Comparison of ENCODE assay signal across 30 mouse cellular contexts in genomic region chr11:78353081-78353480, GRCm38 (mm10). TPM values are rescaled to one million over a fixed set of nuclear protein-coding genes. Genes with fewer than 3 reads are reported as not detected.
DNase-seq lines count a peak whose midpoint lies in the region; ATAC-seq and TF ChIP-seq lines count a peak whose summit lies in the region.
"Had no signal": no experiment of that assay in that cellular context is flagged by ENCODE, and none has a peak within 500 bp of the region (broad histone marks: within the 10 kb centered on the region; RNA-seq: fewer than 3 reads in every experiment).

No protein-coding gene starts in this region.

- no peak for TF ChIP-seq POLR2A in thymus, adult 2 months (IDR thresholded peaks at IDR 0.05; ENCODE audit: control insufficient read depth, extremely low read depth, insufficient read depth, low read length, poor library complexity)

- DNase-seq in CD4-positive, CD25-positive, alpha-beta regulatory T cell, adult 2 months (ENCODE audit: low read depth, low spot score): peak; percentile 22
- DNase-seq in 416B (ENCODE audit: low read depth): peak; percentile 58
- peak; percentile 63 for DNase-seq in MEL-GATA-1-ER (ENCODE audit: extremely low read depth, low read depth)
- DNase-seq in thymus, adult 2 months: no peak
- no peak for DNase-seq in urinary bladder, postnatal 4 days (ENCODE audit: low spot score in 2 of 2)
- no peak for DNase-seq in cerebellum, adult 8-10 months
- DNase-seq: cerebellum, adult 9-11 months; forebrain, postnatal 0 days; gastrocnemius, postnatal 25 days; heart, adult 2 months; kidney, adult 8-10 months; kidney, postnatal 14 days; liver; retina, postnatal 1 day; right cerebral cortex, postnatal 25 days had no signal

- TF ChIP-seq CTCF in thymus, adult 2 months (IDR thresholded peaks at IDR 0.05; ENCODE audit: borderline replicate concordance, control insufficient read depth, extremely low read depth, insufficient read depth, low read length, poor library complexity): no peak

- no peaks in the 10 kb centered on the region; the same call in 1 of the 2 replicates for H3K4me1 ChIP-seq in thymus, adult 2 months (replicated peaks; ENCODE audit: control insufficient read depth, insufficient read depth, low read length)
- H3K4me1 ChIP-seq: hindbrain, embryonic 15.5 days; midbrain, embryonic 13.5 days had no signal

- H3K27ac ChIP-seq in thymus, adult 2 months (ENCODE audit: control insufficient read depth, insufficient read depth, low read length): no peak overlapping the region
- H3K27ac ChIP-seq: embryonic facial prominence, embryonic 12.5 days; heart, adult 2 months; hindbrain, embryonic 15.5 days; intestine, embryonic 15.5 days; limb, embryonic 10.5 days; liver, embryonic 15.5 days; midbrain, embryonic 13.5 days had no signal

- H3K27me3 ChIP-seq in thymus, adult 2 months (ENCODE audit: control insufficient read depth, insufficient read depth, low read length): no peaks in the 10 kb centered on the region
- H3K27me3 ChIP-seq: embryonic facial prominence, embryonic 12.5 days; hindbrain, embryonic 15.5 days; intestine, embryonic 15.5 days; liver, embryonic 15.5 days; megakaryocyte, embryonic 14.5 days; midbrain, embryonic 13.5 days had no signal

- no peak for ATAC-seq in CD4-positive, CD25-positive, alpha-beta regulatory T cell, adult 4 months
- ATAC-seq in megakaryocyte, adult 5-6 weeks (ENCODE audit: poor library complexity, severe bottlenecking): peak; percentile 83
- ATAC-seq: forebrain, postnatal 0 days; intestine, embryonic 15.5 days; midbrain, embryonic 13.5 days had no signal

- no peak overlapping the region for H3K4me3 ChIP-seq in thymus, adult 2 months (ENCODE audit: control insufficient read depth, insufficient read depth, low read length)
- H3K4me3 ChIP-seq: embryonic facial prominence, embryonic 12.5 days; heart, adult 2 months; hindbrain, embryonic 15.5 days; intestine, embryonic 15.5 days; limb, embryonic 10.5 days; liver, embryonic 15.5 days; megakaryocyte, embryonic 14.5 days; midbrain, embryonic 13.5 days had no signal

- H3K36me3 ChIP-seq in thymus, adult 2 months (ENCODE audit: control insufficient read depth, insufficient read depth, low read length): no peaks in the 10 kb centered on the region
- H3K36me3 ChIP-seq: intestine, embryonic 15.5 days had no signal

- WGBS in thymus, adult 2 months: 45% methylated on average over 1 of the region's 1 CpGs

RNA-seq across cellular contexts. Expression of gene Unc119, which starts 9.8 kb away (rescaled TPM):
- polyA plus RNA-seq in CD4-positive, CD25-positive, alpha-beta regulatory T cell, adult 4 months (2017; shearing (Covaris generic)): 10 to 100 TPM; 11.6 to 13.1 TPM
- 94.0 and 96.6 TPM in 2 replicates for total RNA-seq in megakaryocyte, adult 5-6 weeks (2015)
- 54.2 and 56.7 TPM in 2 replicates for total RNA-seq in megakaryocyte, adult 5-6 weeks (2017)
- polyA plus RNA-seq in thymus, adult 2 months (2012; rRNA removed): 31.1 and 42.0 TPM in 2 replicates

RNA-seq across cellular contexts. Expression of gene Pigs, which starts 24.9 kb away (rescaled TPM):
- 100 to 1,000 TPM in 1 of 2 experiments, 10 to 100 TPM in 1; 64.1 to 119 TPM for polyA plus RNA-seq in CD4-positive, CD25-positive, alpha-beta regulatory T cell, adult 4 months (2017; shearing (Covaris generic))
- total RNA-seq in megakaryocyte, adult 5-6 weeks (2015): 31.8 and 33.5 TPM in 2 replicates
- total RNA-seq in megakaryocyte, adult 5-6 weeks (2017): 21.5 and 22.4 TPM in 2 replicates
- polyA plus RNA-seq in thymus, adult 2 months (2012; rRNA removed): 88.3 and 95.0 TPM in 2 replicates

RNA-seq across cellular contexts. Expression of gene Aldoc, which starts 30.3 kb away (rescaled TPM):
- 10 to 100 TPM; 10.9 to 14.9 TPM for polyA plus RNA-seq in CD4-positive, CD25-positive, alpha-beta regulatory T cell, adult 4 months (2017; shearing (Covaris generic))
- 0.62 and 1.7 TPM in 2 replicates for total RNA-seq in megakaryocyte, adult 5-6 weeks (2015)
- total RNA-seq in megakaryocyte, adult 5-6 weeks (2017): 1.0 and 1.6 TPM in 2 replicates
- 2.4 and 3.0 TPM in 2 replicates for polyA plus RNA-seq in thymus, adult 2 months (2012; rRNA removed)

RNA-seq across cellular contexts. Expression of gene Foxn1, which starts 33.3 kb away (rescaled TPM):
- under 1 TPM in 1 of 2 experiments, not detected in 1; 0.09 TPM for polyA plus RNA-seq in CD4-positive, CD25-positive, alpha-beta regulatory T cell, adult 4 months (2017; shearing (Covaris generic))
- total RNA-seq in megakaryocyte, adult 5-6 weeks (2015): not detected in 2 replicates
- not detected in 2 replicates for total RNA-seq in megakaryocyte, adult 5-6 weeks (2017)
- 27.0 and 31.3 TPM in 2 replicates for polyA plus RNA-seq in thymus, adult 2 months (2012; rRNA removed)
- total RNA-seq: forebrain, postnatal 0 days; gastrocnemius, postnatal 25 days; heart, adult 2 months; heart, postnatal 25 days; layer of hippocampus, adult 18-20 months; layer of hippocampus, postnatal 25 days had no signal
- polyA plus RNA-seq: forebrain, embryonic 11.5 days; forebrain, postnatal 0 days; heart, adult 2 months; heart, embryonic 14.5 days; hindbrain, embryonic 15.5 days; intestine, embryonic 15.5 days; limb, embryonic 10.5 days; liver, embryonic 15.5 days; midbrain, embryonic 13.5 days; neural tube, embryonic 11.5 days had no signal

RNA-seq across cellular contexts. Expression of gene Spag5, which starts 51.8 kb away (rescaled TPM):
- polyA plus RNA-seq in CD4-positive, CD25-positive, alpha-beta regulatory T cell, adult 4 months (2017; shearing (Covaris generic)): 1 to 10 TPM; 2.8 to 4.3 TPM
- total RNA-seq in megakaryocyte, adult 5-6 weeks (2015): 23.6 and 31.6 TPM in 2 replicates
- 60.7 and 63.2 TPM in 2 replicates for total RNA-seq in megakaryocyte, adult 5-6 weeks (2017)
- polyA plus RNA-seq in thymus, adult 2 months (2012; rRNA removed): 46.1 and 52.7 TPM in 2 replicates

Comparison
In these comparisons a context has a peak if more than half of its experiments do, and no peak if none do; other contexts are left out.
1. DNase-seq: peak in CD4-positive, CD25-positive, alpha-beta regulatory T cell, adult 2 months (single experiment), 416B (single experiment) and MEL-GATA-1-ER (single experiment); none in thymus, adult 2 months (single experiment), urinary bladder, postnatal 4 days (0 of 2) and cerebellum, adult 8-10 months (single experiment).